Mouse (Mus musculus) large intestine, adult 2 months (tissue): ENCODE measurements around the gene Prrc2a. TPM values are rescaled to one million over a fixed set of nuclear protein-coding genes. Genes with fewer than 3 reads are reported as not detected.

ENCODE experiments used
- DNase-seq: peaks from one replicate; pipeline ENCODE4 v3.0.0-alpha.2; 2012; ENCODE audit warnings: low read depth, low spot score
- WGBS: fragments of 180-500 bp; shearing (Covaris S2); methylation state at CpG from one replicate; pipeline ENCODE4 v1.1.7; 2018; 5-methylcytosine and 5-hydroxymethylcytosine counted together
- polyA plus RNA-seq: library from polyadenylated mRNA; depleted of rRNA; stranded (reverse); fragments of >200 nt; gene quantifications from 2 replicates; pipeline ENCODE4 v1.2.3, GENCODE M21; 2012; rRNA removed

Prrc2a gene
- 227 and 272 TPM in 2 replicates for polyA plus RNA-seq

- under 1% methylated on average over 76 of the region's 89 CpGs for WGBS
These were observed at the start of gene Prrc2a for GRCm38 (mm10) chr17:35164568-35165450. Prrc2a (minus strand) TSS chr17:35164897.

GRCm38 (mm10) chr17:35213071-35213470 is 48.4 kb upstream of the Prrc2a start:
- WGBS: 49% methylated on average over 5 of the region's 5 CpGs
- no peak for DNase-seq

More at GRCm38 (mm10) chr17:35164568-35165450, at the start of gene Prrc2a:
- DNase-seq: peak; percentile 94

- WGBS: 25% methylated on average over 3 of the region's 3 CpGs
These were observed 45.9 kb upstream of the Prrc2a start for GRCm38 (mm10) chr17:35210593-35210992.

GRCm38 (mm10) chr17:35209785-35210535 is 45.3 kb upstream of the Prrc2a start:
- WGBS: 38% methylated on average over 12 of the region's 12 CpGs
- DNase-seq: no peak

More at GRCm38 (mm10) chr17:35210593-35210992, 45.9 kb upstream of the Prrc2a start:
- DNase-seq: no peak

- 74% methylated on average over 10 of the region's 10 CpGs for WGBS
- DNase-seq: no peak
These were observed 40.7 kb upstream of the Prrc2a start for GRCm38 (mm10) chr17:35205380-35205769.

GRCm38 (mm10) chr17:35204494-35205379 is 40.0 kb upstream of the Prrc2a start, which contains the start of gene Lta:
Lta (minus strand) TSS chr17:35205351.
- 66% methylated on average over 20 of the region's 20 CpGs for WGBS

GRCm38 (mm10) chr17:35202442-35202841 is 37.7 kb upstream of the Prrc2a start:
- DNase-seq: no peak

More at GRCm38 (mm10) chr17:35204494-35205379, 40.0 kb upstream of the Prrc2a start, which contains the start of gene Lta:
- DNase-seq: no peak

GRCm38 (mm10) chr17:35201787-35202186 is 37.1 kb upstream of the Prrc2a start, which contains the start of gene Tnf:
Tnf (minus strand) TSS chr17:35202007.
- WGBS: 11% methylated on average over 13 of the region's 13 CpGs
- DNase-seq: no peak

More at GRCm38 (mm10) chr17:35202442-35202841, 37.7 kb upstream of the Prrc2a start:
- WGBS: 82% methylated on average over 4 of the region's 4 CpGs

GRCm38 (mm10) chr17:35201128-35201527 is 36.4 kb upstream of the Prrc2a start:
- DNase-seq: no peak
- WGBS: 54% methylated on average over 11 of the region's 11 CpGs

- WGBS: 69% methylated on average over 11 of the region's 11 CpGs
- no peak for DNase-seq
These were observed 35.7 kb upstream of the Prrc2a start for GRCm38 (mm10) chr17:35200398-35200797.

GRCm38 (mm10) chr17:35198946-35199345 is 34.2 kb upstream of the Prrc2a start:
- 29% methylated on average over 8 of the region's 8 CpGs for WGBS
- no peak for DNase-seq

GRCm38 (mm10) chr17:35198029-35198428 is 33.3 kb upstream of the Prrc2a start:
- no peak for DNase-seq
- 75% methylated on average over 7 of the region's 7 CpGs for WGBS

- DNase-seq: no peak
- WGBS: 64% methylated on average over 6 of the region's 6 CpGs
These were observed 32.4 kb upstream of the Prrc2a start for GRCm38 (mm10) chr17:35197126-35197525.

GRCm38 (mm10) chr17:35196321-35196641 is 31.6 kb upstream of the Prrc2a start:
- WGBS: 10% methylated on average over 9 of the region's 9 CpGs
- peak; percentile 55 for DNase-seq

GRCm38 (mm10) chr17:35195631-35196320 is 31.1 kb upstream of the Prrc2a start:
- no peak for DNase-seq
- WGBS: 1% methylated on average over 66 of the region's 66 CpGs

- WGBS: 38% methylated on average over 19 of the region's 19 CpGs
- no peak for DNase-seq
These were observed 30.3 kb upstream of the Prrc2a start for GRCm38 (mm10) chr17:35194844-35195630.

- no peak for DNase-seq
- WGBS: 58% methylated on average over 28 of the region's 28 CpGs
These were observed 29.5 kb upstream of the Prrc2a start, which contains the start of gene Ltb for GRCm38 (mm10) chr17:35193881-35194843. Ltb (plus strand) TSS chr17:35194439.
